Mouse (Mus musculus) frontal cortex, postnatal 14 days (tissue): Measurements from ENCODE around the gene Synpo2.
A peak's percentile ranks its signal among the peaks of the same experiment; 100 is the strongest.

Experiments used
- DNase-seq, 2 experiments: peaks; one replicate each; pipeline ENCODE4 v3.0.0; 2022; ENCODE audit warnings: low spot score in 2 of 2

Synpo2 gene

GRCm38 (mm10) chr3:123235921-123236320 is at the start of gene Synpo2:
Synpo2 (minus strand) TSS chr3:123236149.
- peak in 1 of 2 experiments; percentile 29 for DNase-seq

- DNase-seq, result no peak
These were observed 49.7 kb upstream of the Synpo2 start for GRCm38 (mm10) chr3:123285649-123286048.

- DNase-seq, result no peak
These were observed 48.3 kb upstream of the Synpo2 start for GRCm38 (mm10) chr3:123284284-123284683.

- DNase-seq, result no peak
These were observed 47.1 kb upstream of the Synpo2 start for GRCm38 (mm10) chr3:123282866-123283615.

GRCm38 (mm10) chr3:123267741-123268201 is 31.8 kb upstream of the Synpo2 start:
- DNase-seq, result peak; percentile 29 to 33

GRCm38 (mm10) chr3:123266753-123267651 is 31.1 kb upstream of the Synpo2 start, which contains the start of gene Sec24d:
Sec24d (plus strand) TSS chr3:123267455.
- peak; percentile 67 for DNase-seq

- no peak for DNase-seq
These were observed 28.8 kb upstream of the Synpo2 start for GRCm38 (mm10) chr3:123264706-123265105.

- no peak for DNase-seq
These were observed 22.8 kb upstream of the Synpo2 start for GRCm38 (mm10) chr3:123258709-123259108.

- no peak for DNase-seq
These were observed 20.5 kb upstream of the Synpo2 start for GRCm38 (mm10) chr3:123256181-123257101.

- DNase-seq, result no peak
These were observed 9.7 kb upstream of the Synpo2 start for GRCm38 (mm10) chr3:123245646-123246045.

- DNase-seq, result no peak
These were observed 8.4 kb upstream of the Synpo2 start for GRCm38 (mm10) chr3:123244376-123244775.

GRCm38 (mm10) chr3:123237446-123237845 is 1.5 kb upstream of the Synpo2 start:
- no peak for DNase-seq

- no peak for DNase-seq
These were observed 1.1 kb upstream of the Synpo2 start for GRCm38 (mm10) chr3:123237039-123237438.

- no peak for DNase-seq
These were observed 454 bp downstream of the Synpo2 start for GRCm38 (mm10) chr3:123235495-123235894.

- peak in 1 of 2 experiments; percentile 14 for DNase-seq
These were observed 1.6 kb downstream of the Synpo2 start for GRCm38 (mm10) chr3:123234191-123234836.

- no peak for DNase-seq
These were observed 4.3 kb downstream of the Synpo2 start for GRCm38 (mm10) chr3:123231639-123232038.

- no peak for DNase-seq
These were observed 8.7 kb downstream of the Synpo2 start for GRCm38 (mm10) chr3:123227276-123227675.

GRCm38 (mm10) chr3:123218646-123219045 is 17.3 kb downstream of the Synpo2 start:
- DNase-seq, result no peak

GRCm38 (mm10) chr3:123208891-123209290 is 27.1 kb downstream of the Synpo2 start:
- DNase-seq, result no peak

- no peak for DNase-seq
These were observed 28.6 kb downstream of the Synpo2 start for GRCm38 (mm10) chr3:123207386-123207785.

GRCm38 (mm10) chr3:123205485-123205884 is 30.5 kb downstream of the Synpo2 start:
- DNase-seq, result no peak
